Mouse (Mus musculus) v-Abl transformed pro-B cells (cell line): ENCODE data around the gene 2510009E07Rik.

Experiments used
- in situ Hi-C, 2 experiments: fragments of 400-800 bp; cut with MboI; formaldehyde crosslinking; loops; one replicate each; pipeline ENCODE4 v1.15.1; 2025; ENCODE audit not compliant: unreplicated experiment in 2 of 2

The 2510009E07Rik gene

DNA sequence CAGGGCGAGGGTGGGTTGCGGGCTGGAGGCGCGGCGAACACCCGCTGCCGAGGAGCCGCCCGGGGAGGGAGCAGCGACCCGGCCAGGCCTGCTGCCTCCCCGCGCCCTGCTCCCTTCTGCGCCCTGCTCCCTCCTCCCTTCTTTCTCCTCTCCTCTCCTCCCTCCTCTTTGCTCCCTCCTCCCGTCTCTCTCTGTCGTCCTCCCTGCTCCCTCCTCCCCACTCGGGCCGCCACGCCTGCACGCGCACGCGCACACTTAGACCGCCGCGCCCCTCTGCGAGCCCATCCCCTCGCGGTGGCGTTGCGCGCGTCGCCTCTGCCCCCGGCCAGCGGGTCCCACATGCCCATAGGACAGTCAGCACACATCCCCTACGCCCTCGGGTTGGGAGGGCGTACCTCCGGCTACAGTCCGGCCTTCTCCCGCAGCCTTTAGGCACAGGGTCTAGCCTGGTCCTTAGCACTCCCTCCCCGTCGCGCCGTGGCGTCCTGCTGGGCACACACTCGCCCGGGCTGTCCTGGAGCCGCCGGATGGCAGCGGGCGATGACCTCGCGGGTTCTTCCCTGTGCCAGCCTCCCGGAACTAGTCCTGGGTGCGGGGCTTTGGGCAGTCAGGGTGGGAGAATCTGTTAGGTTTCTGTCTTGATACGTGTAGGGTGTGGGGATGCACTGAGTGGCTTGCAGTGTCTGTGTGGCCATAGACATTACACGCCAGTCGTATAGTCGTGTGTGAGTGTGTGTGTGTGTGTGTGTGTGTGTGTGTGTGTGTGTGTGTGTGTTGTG lies at the start of gene 2510009E07Rik:
Gene 2510009E07Rik (minus strand): TSS at position 203 of the 779 bp plus-strand sequence.
- in situ Hi-C loops = no loop called here

- in situ Hi-C loops = no loop called here
Observed at GRCm38 (mm10) chr16:21743401-21743800, 48.9 kb upstream of the 2510009E07Rik start.

DNA sequence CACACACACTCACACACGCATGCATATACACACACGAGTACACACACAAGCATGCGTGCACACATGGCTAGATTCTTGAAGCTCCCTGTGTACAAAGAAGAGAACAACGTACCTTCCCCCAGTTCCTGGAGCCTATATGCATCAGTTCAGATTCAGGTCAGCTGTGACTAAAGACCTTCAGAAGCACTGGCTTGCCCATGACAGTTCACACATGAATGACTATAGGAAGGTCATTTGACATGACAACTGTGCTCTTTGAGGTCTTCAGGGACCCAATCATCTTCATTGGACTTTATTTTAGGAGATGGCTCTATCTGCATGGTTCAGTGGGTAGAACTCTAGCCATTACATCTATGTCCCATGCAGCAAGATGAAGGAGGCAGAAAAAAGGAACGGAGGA lies 48.4 kb upstream of the 2510009E07Rik start:
- in situ Hi-C loops = no loop called here

DNA sequence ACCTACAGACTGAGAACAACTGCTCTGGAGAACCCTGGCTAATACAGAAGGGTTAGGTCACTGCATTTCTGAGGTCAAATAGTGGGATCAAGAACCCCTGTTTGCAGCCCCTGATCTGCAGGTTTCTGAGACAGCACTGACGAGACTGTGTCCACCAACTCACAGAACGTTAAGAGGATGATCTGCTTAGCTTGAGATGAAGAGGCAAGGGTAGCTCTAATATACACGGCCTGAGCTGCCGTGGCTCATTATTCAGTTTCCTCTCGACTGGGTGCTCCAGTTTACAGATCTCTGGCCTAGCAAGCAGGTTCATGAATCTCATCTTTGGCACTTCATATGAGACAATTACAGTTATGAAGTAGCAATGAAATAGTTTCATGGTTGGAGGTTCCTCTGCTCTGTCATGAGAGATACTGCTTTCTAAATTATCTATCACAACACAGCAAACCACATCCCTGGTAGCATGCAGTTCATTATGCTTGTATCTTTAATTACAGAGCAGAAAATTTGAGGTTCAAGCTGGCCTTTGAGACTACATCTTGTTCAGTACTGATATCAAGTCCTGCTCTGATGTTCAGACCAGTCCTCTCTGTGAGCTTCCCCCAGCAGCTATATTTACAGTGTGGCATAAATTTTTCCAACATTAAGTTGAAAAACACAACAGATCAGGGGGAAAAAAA lies 47.9 kb upstream of the 2510009E07Rik start:
- in situ Hi-C loops = no loop called here

DNA sequence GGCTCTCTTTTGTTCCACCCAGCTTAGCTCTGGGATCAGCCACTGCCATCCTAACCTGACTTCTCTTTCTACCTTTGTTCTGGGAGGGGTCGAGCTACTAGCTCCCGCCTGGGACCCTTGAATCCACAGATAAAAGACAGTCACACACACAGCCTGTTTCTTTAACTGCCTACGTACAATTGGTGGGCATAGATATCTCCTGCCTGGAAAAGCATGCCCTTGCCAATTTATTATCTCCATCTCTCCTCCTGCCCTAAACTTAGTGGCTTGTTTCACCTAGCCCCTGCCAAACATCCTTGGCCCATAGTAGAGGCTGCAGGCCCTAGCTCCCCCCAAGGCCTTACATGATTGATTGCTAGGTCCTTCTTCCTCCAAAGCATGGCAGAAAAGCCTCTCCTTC lies 47.1 kb upstream of the 2510009E07Rik start:
- in situ Hi-C loops = no loop called here

GRCm38 (mm10) chr16:21735638-21736037 lies 41.2 kb upstream of the 2510009E07Rik start:
- in situ Hi-C loops = no loop called here

- in situ Hi-C loops = loop anchor here (5.0 to 10.0 kb wide), 3 partner anchors 111 to 236 kb away; no protein-coding TSS in a partner anchor
Observed at GRCm38 (mm10) chr16:21727897-21728364, 33.5 kb upstream of the 2510009E07Rik start.

- in situ Hi-C loops = loop anchor here (5.0 to 10.0 kb wide), 3 partner anchors 110 to 235 kb away; no protein-coding TSS in a partner anchor
Observed at GRCm38 (mm10) chr16:21727421-21727820, 33.0 kb upstream of the 2510009E07Rik start.

GRCm38 (mm10) chr16:21724261-21724660 lies 29.8 kb upstream of the 2510009E07Rik start:
- in situ Hi-C loops = loop anchor here in 1 of 2 experiments (10.0 kb wide), 1 partner anchor 109 kb away; no protein-coding TSS in a partner anchor

DNA sequence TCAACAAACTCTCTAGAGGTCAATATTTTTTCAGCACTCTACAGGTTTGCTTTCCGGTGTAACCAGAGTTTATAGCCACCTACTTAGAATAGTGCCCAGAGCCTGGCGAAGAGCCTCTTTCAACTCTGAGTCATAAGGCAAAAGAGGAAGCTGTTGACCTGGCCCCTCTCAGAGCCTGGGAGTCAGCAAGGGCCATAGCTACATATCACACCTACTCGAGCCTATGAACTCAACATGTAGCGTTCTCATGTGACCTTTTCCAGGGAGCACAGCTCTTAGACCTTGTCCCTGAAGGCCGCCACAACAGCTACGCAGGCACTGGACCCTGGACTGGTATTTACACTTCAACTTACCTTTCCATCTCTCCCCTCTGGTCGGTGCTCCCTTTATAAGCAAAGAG lies 25.3 kb upstream of the 2510009E07Rik start:
- in situ Hi-C loops = loop anchor here in 1 of 2 experiments (10.0 kb wide), 1 partner anchor 105 kb away; no protein-coding TSS in a partner anchor

DNA sequence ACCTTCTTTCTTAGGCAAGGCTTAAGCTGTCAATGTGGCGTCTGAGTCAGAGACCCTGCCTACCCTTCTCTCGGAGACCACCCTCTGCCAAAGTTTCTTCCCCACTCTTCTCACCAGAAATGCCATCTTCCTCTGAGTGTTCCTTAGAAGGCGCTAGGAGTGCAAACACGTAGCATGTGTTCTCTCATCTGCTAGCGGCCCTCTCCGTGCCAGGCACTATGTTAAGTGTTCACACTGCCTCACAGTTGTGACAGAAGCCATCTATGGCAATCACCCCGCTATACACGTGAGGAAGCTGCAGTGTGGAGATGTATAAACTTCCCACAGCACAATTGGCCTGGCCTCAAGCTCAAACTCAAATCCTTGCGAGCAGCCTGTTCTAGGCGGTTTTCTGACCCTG lies 20.1 kb upstream of the 2510009E07Rik start:
- in situ Hi-C loops = no loop called here

GRCm38 (mm10) chr16:21710321-21710720 lies 15.9 kb upstream of the 2510009E07Rik start:
- in situ Hi-C loops = no loop called here

DNA sequence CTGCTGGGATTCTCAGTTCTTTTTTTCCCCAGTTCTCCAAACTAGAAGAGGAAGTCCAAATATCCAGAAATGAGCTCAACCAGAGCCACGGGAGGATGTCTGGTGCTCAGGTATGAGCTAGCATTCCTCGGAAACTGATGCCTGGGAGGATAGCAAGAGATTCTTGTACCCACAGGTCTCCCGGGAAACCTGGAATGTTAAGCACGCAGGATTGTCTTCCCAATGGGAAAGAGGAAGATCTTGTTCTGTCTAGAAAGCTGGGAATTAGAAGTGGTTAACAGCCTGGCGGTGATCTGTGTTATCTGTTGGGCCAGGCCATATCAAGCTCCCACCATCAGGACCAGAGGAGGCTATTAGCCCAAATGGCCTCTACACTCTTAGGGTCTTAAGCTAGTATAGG lies 10.2 kb upstream of the 2510009E07Rik start:
- in situ Hi-C loops = no loop called here

DNA sequence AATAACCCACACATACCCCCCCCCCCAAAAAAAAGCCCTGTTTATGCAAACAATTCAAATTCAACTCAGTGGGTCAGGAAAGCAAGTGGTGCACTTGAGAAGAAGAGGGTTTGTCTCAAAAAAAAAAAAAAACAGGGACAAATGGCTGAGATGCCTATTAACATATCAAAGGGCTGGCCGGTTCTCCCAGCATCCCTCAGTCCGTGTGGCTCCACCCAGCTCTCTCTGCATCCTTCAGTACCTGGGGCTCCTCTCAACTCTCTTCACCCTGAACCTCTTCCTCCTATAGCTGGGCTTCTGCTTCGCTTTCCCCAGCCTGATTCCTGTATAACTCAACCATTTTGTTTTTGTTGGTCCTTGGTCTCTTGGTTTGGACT lies 7.8 kb upstream of the 2510009E07Rik start:
- in situ Hi-C loops = no loop called here

DNA sequence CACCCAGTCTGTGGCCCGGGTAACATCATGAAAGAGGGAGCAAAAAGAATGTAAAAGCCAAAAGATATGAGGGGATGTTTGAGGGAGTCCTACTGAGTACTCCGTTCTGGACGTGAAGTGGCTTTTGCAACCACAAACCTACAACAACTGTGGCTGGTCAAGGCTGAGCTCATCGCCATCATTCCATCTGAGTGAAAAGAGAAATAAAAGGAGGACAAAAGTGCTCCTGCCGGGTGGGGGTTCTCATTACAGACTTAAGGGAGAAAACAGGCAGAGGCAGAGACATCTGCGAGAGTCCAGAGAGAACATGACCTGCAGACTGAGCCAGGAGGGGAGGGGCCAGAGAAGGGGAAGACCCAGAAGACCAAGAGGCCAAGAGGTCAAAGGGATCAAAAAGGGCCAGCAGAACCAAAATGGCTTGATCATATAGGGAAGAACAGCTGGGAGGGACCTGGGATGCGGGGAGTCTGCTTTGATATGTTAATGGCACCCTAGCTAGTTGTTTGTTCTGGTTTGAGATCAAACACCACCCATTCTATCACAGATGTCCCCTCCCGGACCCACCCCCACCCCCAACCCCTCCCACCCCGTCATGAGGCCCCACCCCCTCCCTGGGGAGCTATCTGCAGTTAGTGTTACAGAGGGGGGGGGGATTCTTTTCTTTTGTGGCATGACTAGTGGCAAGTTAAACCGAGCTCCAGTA lies 7.3 kb upstream of the 2510009E07Rik start:
- in situ Hi-C loops = no loop called here

DNA sequence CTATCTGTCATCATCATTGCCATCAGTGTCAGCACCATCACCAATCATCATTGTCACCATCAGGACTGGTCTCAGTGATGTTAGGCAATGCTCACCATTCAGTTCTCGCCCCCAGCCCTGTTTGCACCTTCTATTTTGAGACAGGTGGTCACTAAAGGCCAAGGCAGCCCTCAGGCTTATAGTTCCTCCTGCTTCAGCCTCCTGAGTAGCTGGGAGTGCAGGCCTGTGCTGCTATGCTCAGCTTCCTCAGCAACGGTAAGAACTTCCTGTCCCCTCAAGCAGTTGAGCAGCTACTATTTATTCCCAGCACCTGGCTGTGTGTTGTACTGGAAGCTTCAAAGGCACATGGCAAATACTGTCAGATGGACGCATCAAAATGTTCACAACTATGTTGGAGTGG lies 3.7 kb upstream of the 2510009E07Rik start:
- in situ Hi-C loops = no loop called here

GRCm38 (mm10) chr16:21696946-21697345 lies 2.5 kb upstream of the 2510009E07Rik start:
- in situ Hi-C loops = no loop called here

GRCm38 (mm10) chr16:21695242-21695578 lies 745 bp upstream of the 2510009E07Rik start:
- in situ Hi-C loops = no loop called here

GRCm38 (mm10) chr16:21693981-21694462 lies 443 bp downstream of the 2510009E07Rik start:
- in situ Hi-C loops = no loop called here

GRCm38 (mm10) chr16:21690216-21690755 lies 4.2 kb downstream of the 2510009E07Rik start:
- in situ Hi-C loops = no loop called here

DNA sequence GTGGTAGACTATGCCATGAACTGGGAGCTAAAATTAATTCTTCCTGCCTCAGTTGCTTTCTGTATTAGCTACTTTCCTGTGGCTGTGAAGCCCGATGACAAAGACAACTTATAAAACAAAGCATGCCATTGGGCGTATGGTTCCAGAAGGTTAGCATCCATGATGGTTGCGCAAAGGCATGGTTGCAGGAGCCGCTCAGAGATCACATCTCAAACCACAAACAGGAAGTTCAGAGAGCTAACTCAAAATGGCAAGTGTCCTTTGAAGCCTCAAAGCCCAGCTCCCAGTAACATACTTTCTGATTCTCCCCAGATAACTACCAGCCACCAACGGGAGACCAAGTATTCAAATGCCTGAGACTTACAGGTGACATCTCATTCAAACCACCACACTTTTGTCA lies 5.3 kb downstream of the 2510009E07Rik start:
- in situ Hi-C loops = no loop called here
